Mouse (Mus musculus): ENCODE data around the gene Ccdc97. TPM values are rescaled to one million over a fixed set of nuclear protein-coding genes. Genes with fewer than 3 reads are reported as not detected.
A peak's percentile ranks its signal among the peaks of the same experiment; 100 is the strongest.

Ccdc97 gene
- polyA plus RNA-seq, 1 experiment from 2014 or later: 40.9 TPM

DNA sequence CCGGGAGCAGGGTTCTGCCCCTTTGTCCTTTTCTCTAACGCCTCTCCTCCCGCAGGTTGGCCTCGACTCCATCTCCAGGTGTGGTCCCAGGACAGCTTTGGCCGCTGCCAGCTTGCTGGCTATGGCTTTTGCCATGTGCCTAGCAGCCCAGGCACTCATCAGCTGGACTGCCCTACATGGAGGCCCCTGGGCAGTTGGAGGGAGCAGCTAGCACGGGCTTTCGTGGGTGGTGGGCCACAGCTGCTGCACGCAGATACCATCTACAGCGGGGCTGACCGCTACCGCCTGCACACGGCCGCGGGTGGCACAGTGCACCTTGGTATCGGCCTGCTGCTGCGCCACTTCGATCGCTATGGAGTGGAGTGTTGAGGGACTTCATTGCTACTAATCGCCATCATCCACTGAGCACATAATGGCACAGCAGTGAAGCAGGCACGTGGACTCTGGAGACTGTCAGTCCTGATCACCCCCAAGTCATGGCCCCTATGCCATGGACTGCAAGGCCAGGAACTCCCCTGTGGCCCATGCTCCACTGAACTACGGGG lies 32.9 kb downstream of the Ccdc97 start:
- H3K36me3 ChIP-seq: no peaks in the 10 kb centered on the region
- peaks cover 58% of the 10 kb centered on the region for H3K27me3 ChIP-seq
- H3K4me2 ChIP-seq: no peak overlapping the region
- peaks cover 45% of the 10 kb centered on the region for H3K4me1 ChIP-seq (replicated peaks)
- H3K27ac ChIP-seq (replicated peaks): no peak overlapping the region
- no peaks in the 10 kb centered on the region for H3K9me3 ChIP-seq
- 70% methylated on average over 21 of the region's 21 CpGs for WGBS
- H3K4me3 ChIP-seq: peak overlapping the region; percentile 40; the same call in 1 of the 2 replicates
- no peak overlapping the region for H3K9ac ChIP-seq
- no peak for ATAC-seq (ENCODE audit: low FRiP score, low read depth)

DNA sequence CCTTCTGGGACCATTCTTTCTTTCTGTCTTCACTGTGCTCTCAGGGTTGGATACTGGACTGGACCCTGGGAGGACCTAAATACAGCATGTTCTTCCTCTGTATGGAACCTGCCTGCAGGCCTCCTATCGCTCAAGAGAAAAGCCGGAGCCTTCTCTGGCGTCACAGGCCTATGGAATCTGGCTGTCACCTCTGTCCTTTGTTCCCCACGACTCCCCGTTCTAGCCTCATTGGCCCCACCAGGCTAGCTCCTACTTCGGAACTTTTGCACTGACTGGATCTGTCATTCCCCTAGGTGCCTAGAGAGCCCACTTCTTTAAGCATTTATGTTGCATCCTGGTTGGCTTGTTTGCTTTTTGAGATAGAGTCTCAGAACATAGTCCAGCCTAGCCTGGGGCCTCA lies 34.2 kb downstream of the Ccdc97 start:
- Histone ChIP-seq H3K9me3 (no peaks in the 10 kb centered on the region), H3K36me3 (no peaks in the 10 kb centered on the region), H3K4me2 (no peak overlapping the region), H3K27ac (replicated peaks) (no peak overlapping the region), H3K9ac (no peak overlapping the region), H3K27me3 (peaks cover 47% of the 10 kb centered on the region), H3K4me3 (no peak overlapping the region), H3K4me1 (replicated peaks) (peaks cover 53% of the 10 kb centered on the region)
- 83% methylated on average over 6 of the region's 6 CpGs for WGBS
- ATAC-seq (ENCODE audit: low FRiP score, low read depth): no peak

DNA sequence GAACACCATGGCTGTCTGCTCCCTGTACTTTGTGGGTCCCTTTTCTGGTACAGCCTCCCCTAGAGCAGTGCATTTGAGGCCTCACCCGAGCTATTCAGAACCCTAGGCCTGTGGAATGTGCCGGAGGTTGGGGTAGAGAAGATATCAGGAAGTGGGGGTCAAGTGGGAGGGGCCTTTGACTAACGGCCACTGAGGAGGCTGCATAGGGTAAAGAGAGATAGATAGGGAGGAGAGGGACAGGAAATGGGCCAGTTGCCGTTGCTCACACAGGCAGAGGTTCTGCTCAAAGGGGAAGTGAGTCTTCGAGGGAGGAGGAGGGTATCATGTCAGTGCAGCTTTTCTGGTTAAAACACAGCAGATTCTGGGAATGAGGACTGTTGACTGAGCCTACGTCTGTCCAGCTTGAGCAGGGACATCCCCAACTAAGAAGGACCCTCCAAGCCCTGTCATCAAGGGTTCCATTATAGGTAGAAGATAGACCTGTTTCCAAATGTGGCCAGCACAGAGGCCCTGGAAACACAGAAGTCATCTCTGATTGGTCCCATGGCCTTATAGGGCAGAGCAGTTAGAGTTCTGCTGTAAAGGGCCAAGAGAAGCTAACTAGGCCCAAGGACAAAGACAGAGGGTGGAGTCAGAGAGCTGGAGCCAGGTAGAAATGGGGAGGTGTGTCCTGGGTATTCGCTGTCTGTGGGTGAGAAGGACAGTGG lies 35.3 kb downstream of the Ccdc97 start:
- Histone ChIP-seq H3K27ac (replicated peaks) (no peak overlapping the region), H3K36me3 (no peaks in the 10 kb centered on the region), H3K9me3 (no peaks in the 10 kb centered on the region), H3K9ac (no peak overlapping the region), H3K4me3 (no peak overlapping the region), H3K27me3 (peaks cover 41% of the 10 kb centered on the region), H3K4me2 (no peak overlapping the region), H3K4me1 (replicated peaks) (peaks cover 43% of the 10 kb centered on the region)
- ATAC-seq (ENCODE audit: low FRiP score, low read depth): no peak
- 71% methylated on average over 7 of the region's 7 CpGs for WGBS

- no peak; the same call in 1 of the 2 replicates for ATAC-seq (ENCODE audit: low FRiP score, low read depth)
- Histone ChIP-seq H3K9ac (peak overlapping the region; percentile 60; the same call in 1 of the 2 replicates), H3K4me3 (peak overlapping the region; percentile 61)
Measured at GRCm38 (mm10) chr7:25681341-25682231, 37.3 kb downstream of the Ccdc97 start.

DNA sequence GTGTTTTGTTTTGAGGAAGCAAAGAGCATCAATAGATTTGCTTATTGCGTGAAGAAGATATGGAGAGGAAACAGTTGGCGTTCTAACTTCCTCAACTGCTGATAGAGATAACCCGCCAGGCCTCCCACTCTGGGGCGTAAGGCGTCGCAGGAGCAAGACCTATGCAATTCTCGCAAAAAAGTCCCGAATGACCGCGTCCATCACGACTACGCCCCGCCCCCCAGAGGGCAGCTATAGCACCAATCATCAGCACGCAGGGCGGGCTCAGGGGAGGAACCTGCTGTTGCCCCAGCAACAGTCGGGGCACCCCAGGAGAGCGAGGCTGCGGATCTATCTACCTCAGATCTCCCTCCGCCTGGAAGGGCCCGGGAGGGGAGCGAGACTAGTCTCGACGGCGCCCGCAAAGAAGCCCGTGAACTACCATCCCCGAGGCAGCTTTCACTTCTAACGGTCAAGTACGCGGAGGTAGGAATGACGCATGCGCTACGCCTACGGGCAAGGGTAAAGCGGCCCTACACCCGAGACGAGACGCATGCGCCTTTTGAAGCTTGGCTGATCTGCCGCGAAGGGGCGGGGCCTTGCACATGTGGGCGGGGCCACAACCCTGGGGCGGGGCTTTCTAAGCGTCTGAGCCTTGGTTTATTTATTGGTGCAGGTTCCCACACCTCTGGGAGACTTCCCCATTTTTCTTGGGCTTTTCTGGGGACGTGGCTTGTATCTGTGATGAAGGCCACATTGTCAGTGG lies 38.2 kb downstream of the Ccdc97 start, which contains the start of gene B9d2:
Gene B9d2, plus strand, starts transcription at position 267 of the 745 bp plus-strand sequence.
- peak; percentile 94 for ATAC-seq (ENCODE audit: low FRiP score, low read depth)
- Histone ChIP-seq H3K4me1 (replicated peaks) (peaks cover 22% of the 10 kb centered on the region), H3K9me3 (no peaks in the 10 kb centered on the region), H3K9ac (peak within 1 kb of the TSS; percentile 60), H3K4me2 (peak within 1 kb of the TSS; percentile 56), H3K27ac (replicated peaks) (peak within 1 kb of the TSS; percentile 95), H3K4me3 (peak within 1 kb of the TSS; percentile 61), H3K27me3 (peaks cover 12% of the 10 kb centered on the region), H3K36me3 (no peaks in the 10 kb centered on the region)
- WGBS: under 1% methylated on average over 46 of the region's 46 CpGs

More at GRCm38 (mm10) chr7:25681341-25682231, 37.3 kb downstream of the Ccdc97 start:
- Histone ChIP-seq H3K36me3 (no peaks in the 10 kb centered on the region), H3K27me3 (peaks cover 20% of the 10 kb centered on the region), H3K4me1 (replicated peaks) (peaks cover 23% of the 10 kb centered on the region), H3K27ac (replicated peaks) (peak overlapping the region; percentile 95), H3K9me3 (no peaks in the 10 kb centered on the region), H3K4me2 (peak overlapping the region; percentile 56)
- 54% methylated on average over 15 of the region's 15 CpGs for WGBS

DNA sequence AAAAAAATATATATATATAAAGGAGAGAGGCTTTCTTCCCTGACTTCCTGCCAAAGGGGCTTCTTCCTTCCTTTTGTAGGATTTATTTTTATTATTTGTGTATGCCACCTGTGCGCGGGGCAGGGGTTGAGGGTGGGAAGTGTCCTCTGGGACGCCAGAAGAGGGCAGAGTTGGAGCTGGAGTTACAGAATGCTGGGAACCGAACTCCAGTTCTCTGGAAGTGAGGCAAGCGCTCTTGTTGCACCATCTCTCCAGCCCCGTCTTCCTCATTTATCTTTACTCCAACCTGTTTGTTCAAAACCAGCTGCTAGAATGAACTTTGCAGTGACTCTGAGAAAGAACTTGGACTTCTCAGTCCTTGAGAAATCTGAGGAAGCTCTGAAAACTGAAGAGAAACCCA lies 38.9 kb downstream of the Ccdc97 start:
- 8% methylated on average over 6 of the region's 6 CpGs for WGBS
- no peak for ATAC-seq (ENCODE audit: low FRiP score, low read depth)

GRCm38 (mm10) chr7:25677013-25677412 lies 41.9 kb downstream of the Ccdc97 start:
- H3K27ac ChIP-seq (replicated peaks): peak overlapping the region; percentile 61
- 87% methylated on average over 7 of the region's 7 CpGs for WGBS
- peaks cover 18% of the 10 kb centered on the region for H3K27me3 ChIP-seq

More for the DNA sequence above, 38.9 kb downstream of the Ccdc97 start:
- Histone ChIP-seq H3K36me3 (no peaks in the 10 kb centered on the region), H3K27ac (replicated peaks) (peak overlapping the region; percentile 95), H3K9ac (peak overlapping the region; percentile 60; the same call in 1 of the 2 replicates), H3K4me3 (peak overlapping the region; percentile 61), H3K4me2 (peak overlapping the region; percentile 56), H3K4me1 (replicated peaks) (peaks cover 28% of the 10 kb centered on the region), H3K27me3 (peaks cover 4% of the 10 kb centered on the region; the same call in 1 of the 2 replicates), H3K9me3 (no peaks in the 10 kb centered on the region)

DNA sequence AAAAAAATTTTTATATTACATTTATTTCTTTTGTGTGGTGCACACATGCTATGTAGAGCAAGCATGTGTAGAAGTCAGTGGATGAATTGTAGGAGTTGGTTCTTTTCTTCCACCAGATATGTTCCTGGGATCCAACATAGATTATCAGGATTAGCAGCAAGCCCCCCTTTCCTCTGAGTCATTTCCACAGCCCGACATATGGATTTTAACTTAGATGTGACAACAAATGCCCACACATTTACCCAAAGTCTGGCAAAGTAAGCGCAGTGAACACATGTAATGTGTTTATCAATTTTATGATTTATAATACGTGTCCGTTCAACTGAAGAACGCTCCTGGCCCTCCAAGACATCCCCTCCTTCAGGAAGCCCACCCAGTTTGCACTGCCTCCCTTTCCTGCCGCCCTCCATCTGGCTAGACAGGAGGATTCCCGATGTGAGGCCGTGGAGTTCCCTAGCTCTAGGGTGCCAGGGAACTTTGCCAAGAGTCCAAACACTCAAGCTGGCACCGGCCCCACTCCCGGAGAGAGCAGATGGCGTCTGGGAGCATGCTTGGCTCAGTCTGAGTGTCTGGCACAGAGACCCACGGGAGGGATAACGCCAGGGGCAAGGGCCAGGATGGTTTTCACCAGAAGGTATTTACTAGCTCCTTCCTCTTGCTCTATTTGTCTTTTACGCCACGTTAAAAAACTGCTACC lies 42.7 kb downstream of the Ccdc97 start:
- Histone ChIP-seq H3K4me2 (no peak overlapping the region), H3K9ac (no peak overlapping the region), H3K27ac (replicated peaks) (peak overlapping the region; percentile 61), H3K4me3 (no peak overlapping the region), H3K27me3 (peaks cover 18% of the 10 kb centered on the region), H3K9me3 (no peaks in the 10 kb centered on the region), H3K4me1 (replicated peaks) (peaks cover 24% of the 10 kb centered on the region), H3K36me3 (no peaks in the 10 kb centered on the region; the same call in 1 of the 2 replicates)
- 35% methylated on average over 15 of the region's 15 CpGs for WGBS
- peak; percentile 20; the same call in 1 of the 2 replicates for ATAC-seq (ENCODE audit: low FRiP score, low read depth)

More at GRCm38 (mm10) chr7:25677013-25677412, 41.9 kb downstream of the Ccdc97 start:
- Histone ChIP-seq H3K9ac (no peak overlapping the region), H3K36me3 (no peaks in the 10 kb centered on the region; the same call in 1 of the 2 replicates), H3K4me2 (no peak overlapping the region), H3K4me3 (no peak overlapping the region), H3K9me3 (no peaks in the 10 kb centered on the region), H3K4me1 (replicated peaks) (peaks cover 32% of the 10 kb centered on the region)
- ATAC-seq (ENCODE audit: low FRiP score, low read depth): no peak

- Histone ChIP-seq H3K4me3 (peak overlapping the region; percentile 54), H3K9me3 (no peaks in the 10 kb centered on the region), H3K9ac (peak overlapping the region; percentile 61; the same call in 1 of the 2 replicates), H3K27me3 (peaks cover 18% of the 10 kb centered on the region), H3K4me2 (peak overlapping the region; percentile 76), H3K27ac (replicated peaks) (no peak overlapping the region), H3K36me3 (no peaks in the 10 kb centered on the region; the same call in 1 of the 2 replicates), H3K4me1 (replicated peaks) (peaks cover 21% of the 10 kb centered on the region)
- 45% methylated on average over 6 of the region's 6 CpGs for WGBS
- no peak for ATAC-seq (ENCODE audit: low FRiP score, low read depth)
Measured at GRCm38 (mm10) chr7:25675405-25675804, 43.5 kb downstream of the Ccdc97 start.

DNA sequence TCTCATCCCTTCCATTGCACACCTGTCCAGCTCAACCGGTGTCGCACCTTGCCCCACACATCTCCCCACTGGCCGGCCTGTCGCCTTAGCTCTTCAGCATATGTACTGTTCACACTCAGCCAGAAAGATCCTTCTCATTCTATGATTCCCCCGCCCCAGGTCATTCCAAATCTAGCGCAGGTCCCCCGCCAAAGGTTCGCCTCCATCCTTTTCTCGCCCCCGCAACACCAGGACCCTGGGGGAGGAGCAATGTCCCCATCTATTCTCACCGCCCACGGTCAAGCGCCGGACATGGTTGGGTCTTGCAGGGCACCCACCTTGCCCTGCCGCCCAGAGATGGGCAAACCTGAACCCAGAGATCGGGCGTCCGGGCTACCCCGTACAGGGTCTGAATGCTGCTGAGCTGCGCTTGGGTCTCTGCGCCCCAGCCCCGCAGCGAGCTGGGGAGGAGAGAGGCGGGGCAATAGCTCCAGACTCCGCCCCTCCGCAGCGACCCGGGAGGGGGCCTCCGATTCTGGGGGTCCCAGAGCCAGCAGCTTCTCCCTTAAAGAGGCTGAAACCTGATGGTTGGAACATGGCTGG lies 44.1 kb downstream of the Ccdc97 start, which contains the start of gene Tmem91:
Gene Tmem91, minus strand, starts transcription at position 448 of the 582 bp plus-strand sequence.
- H3K9me3 ChIP-seq: no peaks in the 10 kb centered on the region
- no peaks in the 10 kb centered on the region; the same call in 1 of the 2 replicates for H3K36me3 ChIP-seq
- no peak within 1 kb of the TSS for H3K27ac ChIP-seq (replicated peaks)
- peaks cover 18% of the 10 kb centered on the region for H3K27me3 ChIP-seq
- H3K9ac ChIP-seq: peak within 1 kb of the TSS; percentile 61
- ATAC-seq (ENCODE audit: low FRiP score, low read depth): peak; percentile 63
- H3K4me2 ChIP-seq: peak within 1 kb of the TSS; percentile 76
- peaks cover 15% of the 10 kb centered on the region for H3K4me1 ChIP-seq (replicated peaks)
- H3K4me3 ChIP-seq: peak within 1 kb of the TSS; percentile 54
- 3% methylated on average over 28 of the region's 29 CpGs for WGBS
